Mouse (Mus musculus): ENCODE results near the gene Rdh1. TPM values are rescaled to one million over a fixed set of nuclear protein-coding genes. Genes with fewer than 3 reads are reported as not detected.
"Not testable (repeated sequence)": the region's sequence is repeated elsewhere in the genome, so short reads cannot be mapped to it uniquely, and the experiment has no call there.

Rdh1 gene
- total and polyA plus RNA-seq, 3 experiments = 0.04 to 0.05 TPM; not detected in 1

DNA sequence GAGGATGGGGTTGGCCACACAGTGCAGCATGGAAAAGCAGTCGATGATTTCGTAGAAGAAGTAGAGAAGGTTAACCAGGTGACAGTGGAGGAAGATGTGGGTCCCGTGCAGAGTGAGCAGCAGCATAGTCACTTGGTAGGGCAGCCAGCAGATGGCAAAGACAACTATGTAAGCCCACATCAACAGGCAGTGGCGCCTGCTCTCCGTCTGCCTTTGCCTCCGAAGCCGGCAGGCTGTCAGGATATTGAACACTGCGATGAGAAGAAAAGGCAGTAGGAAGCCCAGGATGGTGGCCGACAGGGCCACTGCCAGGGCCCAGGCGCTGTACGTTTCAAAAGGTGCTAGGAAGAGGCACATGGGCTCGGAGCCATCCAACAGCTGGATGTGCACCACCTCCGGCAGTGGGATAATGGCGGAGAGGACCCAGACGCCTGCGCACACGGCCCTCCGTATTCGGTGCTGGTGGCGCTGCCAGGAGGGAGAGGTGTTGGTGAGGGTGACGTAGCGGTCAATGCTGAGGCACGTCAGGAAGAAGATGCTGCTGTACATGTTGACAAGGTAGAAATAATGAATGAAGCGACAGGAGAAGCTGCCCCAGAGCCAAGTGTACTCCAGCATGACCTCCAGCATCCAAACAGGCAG lies 9.3 kb upstream of the Rdh1 start:
- Histone ChIP-seq H3K79me2 (replicated peaks; ENCODE audit: control insufficient read depth, insufficient read depth, low read length) (no peaks in the 10 kb centered on the region), H3K9ac (ENCODE audit: low read depth, low read length) (peak overlapping the region; percentile 34), H3K27me3 (ENCODE audit: control insufficient read depth, insufficient read depth, low read length) (no peaks in the 10 kb centered on the region), H3K4me3 (peak overlapping the region; percentile 54), H3K27ac (peak overlapping the region; percentile 48), H3K36me3 (ENCODE audit: control insufficient read depth, insufficient read depth, low read length) (peaks cover 2% of the 10 kb centered on the region; the same call in 1 of the 2 replicates), H3K4me1 (ENCODE audit: control insufficient read depth, insufficient read depth, low read length) (peaks cover 6% of the 10 kb centered on the region)
- peak; percentile 45 to 47 for DNase-seq
- 33% methylated on average over 24 of the region's 24 CpGs for WGBS
- no peak for TF ChIP-seq CTCF (IDR thresholded peaks at IDR 0.05)
- TF ChIP-seq EP300 (IDR thresholded peaks at IDR 0.05; ENCODE audit: insufficient read depth, low read depth, low read length) = no peak
- TF ChIP-seq POLR2A (IDR thresholded peaks at IDR 0.05; ENCODE audit: insufficient read depth, low read depth, low read length) = no peak
- intact Hi-C loops (cut with DNase I) = no loop called here

DNA sequence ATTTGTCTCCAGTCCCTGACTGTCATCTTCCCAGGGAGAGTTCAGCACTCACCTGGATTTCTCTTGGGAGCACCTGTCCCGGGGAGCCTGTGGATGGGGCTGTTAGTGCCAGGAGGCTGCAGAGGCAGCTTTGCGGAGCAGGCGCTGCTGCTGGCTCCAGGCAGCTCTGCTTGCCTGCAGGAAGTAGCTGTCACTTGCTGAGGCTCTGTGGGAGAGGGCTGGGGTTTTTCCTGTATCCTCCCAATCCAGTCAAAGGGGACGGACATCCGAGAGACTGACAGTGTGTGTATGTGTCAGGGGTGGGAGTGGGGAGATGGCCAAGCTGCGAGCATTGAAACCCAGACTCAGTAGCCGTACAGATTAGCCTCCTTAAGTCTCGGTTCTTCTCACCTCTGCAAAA lies 8.0 kb upstream of the Rdh1 start, which contains the start of gene Gpr182:
Gene Gpr182 (minus strand): TSS at position 185 of the 400 bp plus-strand sequence.
- Histone ChIP-seq H3K27me3 (ENCODE audit: control insufficient read depth, insufficient read depth, low read length) (no peaks in the 10 kb centered on the region), H3K79me2 (replicated peaks; ENCODE audit: control insufficient read depth, insufficient read depth, low read length) (no peaks in the 10 kb centered on the region), H3K27ac (peak within 1 kb of the TSS; percentile 48), H3K4me3 (peak within 1 kb of the TSS; percentile 54), H3K9ac (ENCODE audit: low read depth, low read length) (peak within 1 kb of the TSS; percentile 34), H3K36me3 (ENCODE audit: control insufficient read depth, insufficient read depth, low read length) (peaks cover 2% of the 10 kb centered on the region; the same call in 1 of the 2 replicates), H3K4me1 (ENCODE audit: control insufficient read depth, insufficient read depth, low read length) (peaks cover 9% of the 10 kb centered on the region)
- 28% methylated on average over 8 of the region's 8 CpGs for WGBS
- DNase-seq = peak; percentile 53 to 60
- intact Hi-C loops (cut with DNase I) = no loop called here
- TF ChIP-seq POLR2A (IDR thresholded peaks at IDR 0.05; ENCODE audit: insufficient read depth, low read depth, low read length) (peak; percentile 88), CTCF (IDR thresholded peaks at IDR 0.05) (no peak), EP300 (IDR thresholded peaks at IDR 0.05; ENCODE audit: insufficient read depth, low read depth, low read length) (peak; percentile 52; the same call in 1 of the 2 replicates)

DNA sequence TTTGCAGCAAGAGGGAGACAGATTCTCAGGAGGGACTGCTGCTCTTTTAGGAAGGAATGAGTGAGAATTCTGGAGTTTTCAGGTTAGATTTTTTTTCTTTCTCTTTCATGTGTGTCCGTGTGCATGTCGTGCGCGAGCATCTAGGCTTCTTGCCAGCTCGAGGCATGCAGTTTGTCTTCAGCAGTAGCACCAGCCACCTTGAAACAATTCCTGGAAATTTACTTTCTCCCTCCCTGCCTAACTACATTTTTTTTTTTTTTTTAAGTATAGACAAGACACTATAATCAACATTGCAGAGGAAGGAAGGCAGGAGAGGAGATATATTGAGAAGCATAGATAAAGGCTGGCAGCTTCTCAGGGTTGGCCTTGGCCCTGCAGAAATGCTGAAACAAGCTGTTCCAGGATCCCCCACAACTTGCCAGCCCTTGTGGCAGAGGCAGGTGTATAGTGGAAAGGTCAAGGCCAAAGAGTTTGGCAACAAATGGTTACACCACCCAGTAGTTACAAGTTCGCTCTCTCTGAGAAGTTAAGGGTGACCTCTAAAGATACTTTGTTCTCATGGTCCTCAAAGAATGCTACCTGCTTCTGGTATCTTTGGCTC lies 4.9 kb upstream of the Rdh1 start:
- peak; percentile 31 to 41 for DNase-seq
- Histone ChIP-seq H3K27me3 (ENCODE audit: control insufficient read depth, insufficient read depth, low read length) (no peaks in the 10 kb centered on the region), H3K9ac (ENCODE audit: low read depth, low read length) (no peak overlapping the region), H3K79me2 (replicated peaks; ENCODE audit: control insufficient read depth, insufficient read depth, low read length) (no peaks in the 10 kb centered on the region), H3K36me3 (ENCODE audit: control insufficient read depth, insufficient read depth, low read length) (peaks cover 2% of the 10 kb centered on the region; the same call in 1 of the 2 replicates), H3K4me3 (no peak overlapping the region), H3K27ac (peak overlapping the region; percentile 74), H3K4me1 (ENCODE audit: control insufficient read depth, insufficient read depth, low read length) (peaks cover 9% of the 10 kb centered on the region)
- intact Hi-C loops (cut with DNase I) = no loop called here
- TF ChIP-seq CTCF (IDR thresholded peaks at IDR 0.05) = no peak
- no peak for TF ChIP-seq POLR2A (IDR thresholded peaks at IDR 0.05; ENCODE audit: insufficient read depth, low read depth, low read length)
- 0 out of 2 replicates have a peak, but pooled peaks have one; percentile 23 for TF ChIP-seq EP300 (IDR thresholded peaks at IDR 0.05; ENCODE audit: insufficient read depth, low read depth, low read length)
- 21% methylated on average over 6 of the region's 6 CpGs for WGBS

DNA sequence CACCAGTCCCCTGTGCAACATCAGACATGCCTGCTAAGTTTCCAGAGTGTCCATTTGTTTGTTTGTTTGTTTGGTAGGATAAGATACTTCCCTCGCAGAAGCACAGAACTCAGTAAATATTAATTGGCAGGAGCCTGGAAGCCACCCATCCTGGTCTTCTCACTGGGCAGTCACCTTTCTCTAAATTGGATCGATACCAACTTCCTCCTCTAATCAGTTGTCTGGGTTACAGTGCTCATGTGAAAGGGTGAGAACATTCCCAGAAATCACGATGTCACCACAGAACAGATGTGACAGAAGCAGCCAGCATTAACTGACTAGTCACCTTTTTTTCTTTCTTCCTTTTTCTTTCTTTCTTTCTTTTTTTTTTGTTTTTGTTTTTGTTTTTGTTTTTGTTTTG lies 4.3 kb upstream of the Rdh1 start:
- no peak for DNase-seq
- Histone ChIP-seq H3K9ac (ENCODE audit: low read depth, low read length) (no peak overlapping the region), H3K79me2 (replicated peaks; ENCODE audit: control insufficient read depth, insufficient read depth, low read length) (no peaks in the 10 kb centered on the region), H3K4me1 (ENCODE audit: control insufficient read depth, insufficient read depth, low read length) (peaks cover 9% of the 10 kb centered on the region), H3K27me3 (ENCODE audit: control insufficient read depth, insufficient read depth, low read length) (no peaks in the 10 kb centered on the region), H3K36me3 (ENCODE audit: control insufficient read depth, insufficient read depth, low read length) (peaks cover 2% of the 10 kb centered on the region; the same call in 1 of the 2 replicates), H3K4me3 (no peak overlapping the region), H3K27ac (peak overlapping the region; percentile 74)
- TF ChIP-seq EP300 (IDR thresholded peaks at IDR 0.05; ENCODE audit: insufficient read depth, low read depth, low read length) = no peak
- no peak for TF ChIP-seq CTCF (IDR thresholded peaks at IDR 0.05)
- TF ChIP-seq POLR2A (IDR thresholded peaks at IDR 0.05; ENCODE audit: insufficient read depth, low read depth, low read length) = no peak
- WGBS = 17% methylated on average over 3 of the region's 3 CpGs
- intact Hi-C loops (cut with DNase I) = no loop called here

- 20% methylated on average over 18 of the region's 18 CpGs for WGBS
- intact Hi-C loops (cut with DNase I) = no loop called here
- Histone ChIP-seq H3K79me2 (replicated peaks; ENCODE audit: control insufficient read depth, insufficient read depth, low read length) (no peaks in the 10 kb centered on the region), H3K9ac (ENCODE audit: low read depth, low read length) (no peak overlapping the region), H3K4me3 (peak overlapping the region; percentile 27), H3K27me3 (ENCODE audit: control insufficient read depth, insufficient read depth, low read length) (no peaks in the 10 kb centered on the region), H3K27ac (peak overlapping the region; percentile 74), H3K36me3 (ENCODE audit: control insufficient read depth, insufficient read depth, low read length) (peaks cover 2% of the 10 kb centered on the region; the same call in 1 of the 2 replicates), H3K4me1 (ENCODE audit: control insufficient read depth, insufficient read depth, low read length) (peaks cover 9% of the 10 kb centered on the region)
- TF ChIP-seq CTCF (IDR thresholded peaks at IDR 0.05) (no peak), EP300 (IDR thresholded peaks at IDR 0.05; ENCODE audit: insufficient read depth, low read depth, low read length) (peak; percentile 64; the same call in 1 of the 2 replicates), POLR2A (IDR thresholded peaks at IDR 0.05; ENCODE audit: insufficient read depth, low read depth, low read length) (peak; percentile 67; the same call in 1 of the 2 replicates)
- peak; percentile 58 to 64 for DNase-seq
These were observed 3.6 kb upstream of the Rdh1 start for GRCm38 (mm10) chr10:127755770-127756468.

GRCm38 (mm10) chr10:127762926-127763325 lies 3.4 kb downstream of the Rdh1 start:
- intact Hi-C loops (cut with DNase I); H3K27me3 ChIP-seq (ENCODE audit: control insufficient read depth, insufficient read depth, low read length); H3K9ac ChIP-seq (ENCODE audit: low read depth, low read length); H3K4me1 ChIP-seq (ENCODE audit: control insufficient read depth, insufficient read depth, low read length); H3K36me3 ChIP-seq (ENCODE audit: control insufficient read depth, insufficient read depth, low read length); H3K27ac ChIP-seq; H3K4me3 ChIP-seq; H3K79me2 ChIP-seq (replicated peaks; ENCODE audit: control insufficient read depth, insufficient read depth, low read length): not testable (repeated sequence)
- 86% methylated on average over 10 of the region's 10 CpGs for WGBS
- peak in 1 of 2 experiments; percentile 5 for DNase-seq

All from heart, adult 2 months (tissue).